Mouse (Mus musculus) lung, postnatal 0 days (tissue): Measurements from ENCODE around the gene Skp1a. TPM values are rescaled to one million over a fixed set of nuclear protein-coding genes. Genes with fewer than 3 reads are reported as not detected.

Experiments used
- ATAC-seq: fragments of 200-750 bp; cut with Nextera tagmentation; 2 replicates; pipeline ENCODE4 v1.8.0; 2017; ENCODE audit warnings: moderate library complexity
- DNase-seq: peaks from one replicate; pipeline ENCODE4 v3.0.0-alpha.2; 2016; ENCODE audit warnings: low spot score
- H3K27ac ChIP-seq: fragments of 300-500 bp; sonication (generic); 2 replicates; pipeline ENCODE4 v1.5.1; 2014; ENCODE audit warnings: antibody characterized with exemption, mild to moderate bottlenecking, low read length, mixed read lengths
- H3K27me3 ChIP-seq: fragments of 300-500 bp; sonication (generic); replicated peaks from 2 replicates; pipeline ENCODE4 v1.6.1; 2014; ENCODE audit warnings: low read length, mixed read lengths; ENCODE audit not compliant: insufficient read depth
- H3K36me3 ChIP-seq: fragments of 300-500 bp; sonication (generic); 2 replicates; pipeline ENCODE4 v1.6.1; 2014; ENCODE audit warnings: low read length, mixed read lengths; ENCODE audit not compliant: insufficient read depth
- H3K4me1 ChIP-seq: fragments of 300-500 bp; sonication (generic); 2 replicates; pipeline ENCODE4 v1.6.1; 2014; ENCODE audit warnings: antibody characterized with exemption, low read depth, low read length, mixed read lengths; ENCODE audit not compliant: insufficient read depth
- H3K4me2 ChIP-seq: fragments of 300-500 bp; sonication (generic); replicated peaks from 2 replicates; pipeline ENCODE4 v1.6.1; 2014; ENCODE audit warnings: low read depth, mild to moderate bottlenecking, low read length, moderate library complexity, mixed read lengths
- H3K4me3 ChIP-seq: fragments of 300-500 bp; sonication (generic); 2 replicates; pipeline ENCODE4 v1.5.1; 2014; ENCODE audit warnings: low read depth, low read length
- H3K9ac ChIP-seq: fragments of 300-500 bp; sonication (generic); replicated peaks from 2 replicates; pipeline ENCODE4 v1.6.1; 2014; ENCODE audit warnings: low read depth, mild to moderate bottlenecking
- H3K9me3 ChIP-seq: fragments of 300-500 bp; sonication (generic); 2 replicates; pipeline ENCODE4 v1.6.1; 2016; ENCODE audit warnings: low read length, mixed read lengths
- CTCF ChIP-seq: IDR thresholded peaks from 2 replicates; pipeline ENCODE4 v1.5.1; 2016; ENCODE audit warnings: antibody characterized with exemption, mild to moderate bottlenecking
- EP300 ChIP-seq: IDR thresholded peaks from 2 replicates; pipeline ENCODE4 v1.6.1; 2016; ENCODE audit warnings: antibody characterized with exemption, mild to moderate bottlenecking, control low read depth
- WGBS: fragments of 180-500 bp; shearing (Covaris S2); extraction: QIAGEN DNeasy Blood & Tissue Kit; methylation state at CpG from one replicate; pipeline ENCODE4 v1.1.7; 2014; 5-methylcytosine and 5-hydroxymethylcytosine counted together
- polyA plus RNA-seq: library from polyadenylated mRNA; unstranded; fragments of >200 nt; fragmentation: Nextera tagmentation; extraction: Ambion mirVana; gene quantifications from 2 replicates; pipeline ENCODE4 v1.2.1, GENCODE M21; 2015

Skp1a gene
- polyA plus RNA-seq, 1 experiment from 2014 or later: 552 TPM

DNA sequence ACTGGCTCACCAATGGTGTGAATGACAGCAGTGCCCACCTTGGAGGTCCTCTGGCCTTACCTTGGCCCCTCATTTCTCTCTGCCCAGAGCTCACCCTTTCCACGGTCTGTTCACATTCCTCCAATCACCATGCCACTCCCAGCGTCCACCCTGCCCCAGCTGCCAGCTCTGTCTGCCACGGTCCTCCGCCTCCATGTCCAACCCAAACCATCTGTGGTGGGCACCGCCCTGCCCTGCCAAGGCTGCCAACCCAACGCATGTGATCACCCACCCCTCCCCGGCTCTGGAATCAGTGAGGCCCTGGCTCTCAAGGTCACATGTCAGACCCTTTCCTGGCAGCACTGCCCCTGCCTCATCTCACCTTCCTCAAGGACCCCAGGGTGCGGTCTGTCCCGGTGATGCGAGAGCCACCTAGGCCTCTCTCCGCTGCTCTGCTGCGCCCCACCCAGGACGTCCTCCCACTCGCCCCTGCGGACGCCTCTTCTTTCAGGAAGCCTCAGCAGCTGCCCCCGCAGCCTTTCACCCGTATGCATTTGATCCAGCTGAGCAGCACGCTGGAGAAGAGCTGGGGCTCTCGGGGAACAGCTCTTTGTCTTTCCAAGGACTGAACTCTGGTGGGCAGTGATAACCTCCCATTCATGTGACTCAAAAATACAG lies 42.8 kb downstream of the Skp1a start:
- DNase-seq (no peak), ATAC-seq (no peak)
- H3K4me3 ChIP-seq: no peak overlapping the region
- H3K27me3 ChIP-seq: no peaks in the 10 kb centered on the region
- H3K4me1 ChIP-seq: peaks cover 24% of the 10 kb centered on the region; the same call in 1 of the 2 replicates
- no peak overlapping the region for H3K9ac ChIP-seq
- no peaks in the 10 kb centered on the region for H3K9me3 ChIP-seq
- no peak overlapping the region for H3K4me2 ChIP-seq
- no peak overlapping the region for H3K27ac ChIP-seq
- H3K36me3 ChIP-seq: no peaks in the 10 kb centered on the region
- WGBS: 77% methylated on average over 20 of the region's 20 CpGs
- no peak for TF ChIP-seq EP300
- TF ChIP-seq CTCF: no peak

DNA sequence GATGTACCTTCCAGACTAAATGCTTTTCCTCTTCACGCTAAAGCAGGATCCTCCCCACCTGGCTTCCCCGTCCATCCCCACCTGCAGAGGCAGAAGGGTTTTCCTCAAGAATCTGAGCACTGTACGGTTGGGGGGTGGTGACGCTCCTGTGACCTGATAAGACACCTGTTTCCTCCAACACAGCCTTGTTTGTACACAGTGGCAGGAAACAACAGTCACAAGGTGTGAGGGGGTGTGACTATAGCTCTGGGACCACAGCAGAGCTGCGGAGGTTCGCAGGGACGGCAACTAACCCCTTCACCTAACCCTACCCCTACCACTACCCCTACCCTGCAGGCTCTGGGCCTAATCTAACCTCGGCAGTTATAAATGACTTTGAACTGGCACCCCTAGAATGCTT lies 43.6 kb downstream of the Skp1a start:
- no peak overlapping the region for H3K27ac ChIP-seq
- TF ChIP-seq CTCF (no peak), EP300 (no peak)
- ATAC-seq (no peak), DNase-seq (no peak)
- peaks cover 19% of the 10 kb centered on the region; the same call in 1 of the 2 replicates for H3K4me1 ChIP-seq
- no peak overlapping the region for H3K4me2 ChIP-seq
- no peak overlapping the region for H3K4me3 ChIP-seq
- WGBS: 80% methylated on average over 8 of the region's 8 CpGs
- no peaks in the 10 kb centered on the region for H3K27me3 ChIP-seq
- no peaks in the 10 kb centered on the region for H3K36me3 ChIP-seq
- no peaks in the 10 kb centered on the region for H3K9me3 ChIP-seq
- H3K9ac ChIP-seq: no peak overlapping the region

DNA sequence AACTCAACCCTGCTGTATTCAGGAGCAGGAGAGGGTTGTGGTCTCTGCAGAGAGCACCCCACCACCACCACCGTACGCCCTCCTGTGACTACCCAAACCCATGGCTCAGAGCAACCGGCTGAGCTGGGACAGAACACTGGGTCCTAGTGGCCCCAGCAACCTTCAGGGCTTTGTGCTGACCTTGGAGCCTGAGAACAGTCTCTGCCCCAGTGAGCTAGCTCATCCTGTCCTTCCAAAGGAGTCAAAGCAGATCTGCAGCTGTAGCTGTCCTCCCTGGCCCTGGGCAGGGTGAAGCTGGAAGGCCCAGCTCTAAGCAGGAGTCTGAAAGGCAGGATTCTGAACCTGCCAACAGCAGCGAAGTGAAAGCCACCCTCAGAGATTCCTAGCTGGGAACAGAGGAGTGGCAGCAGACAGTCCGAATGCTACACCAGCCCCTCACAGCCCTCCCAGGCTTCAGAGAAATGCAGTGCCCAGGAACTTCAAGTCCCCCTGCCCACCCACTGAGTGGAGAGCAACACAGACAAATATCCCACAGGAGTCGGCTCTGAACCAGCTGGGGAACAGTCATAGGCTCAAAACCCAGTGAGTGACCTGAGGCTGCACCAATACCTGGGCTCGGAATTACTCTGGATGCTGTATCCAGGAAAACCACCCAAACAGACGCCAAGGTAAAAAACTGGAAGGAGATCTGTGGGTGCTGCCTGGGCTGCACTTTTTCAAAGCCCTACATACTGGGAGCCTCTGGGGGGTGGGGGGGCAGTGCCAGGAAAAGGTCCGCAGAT lies 44.2 kb downstream of the Skp1a start:
- TF ChIP-seq CTCF (no peak), EP300 (no peak)
- no peaks in the 10 kb centered on the region for H3K9me3 ChIP-seq
- 84% methylated on average over 9 of the region's 9 CpGs for WGBS
- H3K36me3 ChIP-seq: no peaks in the 10 kb centered on the region
- no peak for ATAC-seq
- no peak overlapping the region for H3K9ac ChIP-seq
- no peak overlapping the region for H3K4me3 ChIP-seq
- H3K27me3 ChIP-seq: no peaks in the 10 kb centered on the region
- no peak for DNase-seq
- peaks cover 17% of the 10 kb centered on the region; the same call in 1 of the 2 replicates for H3K4me1 ChIP-seq
- no peak overlapping the region for H3K4me2 ChIP-seq
- H3K27ac ChIP-seq: no peak overlapping the region

DNA sequence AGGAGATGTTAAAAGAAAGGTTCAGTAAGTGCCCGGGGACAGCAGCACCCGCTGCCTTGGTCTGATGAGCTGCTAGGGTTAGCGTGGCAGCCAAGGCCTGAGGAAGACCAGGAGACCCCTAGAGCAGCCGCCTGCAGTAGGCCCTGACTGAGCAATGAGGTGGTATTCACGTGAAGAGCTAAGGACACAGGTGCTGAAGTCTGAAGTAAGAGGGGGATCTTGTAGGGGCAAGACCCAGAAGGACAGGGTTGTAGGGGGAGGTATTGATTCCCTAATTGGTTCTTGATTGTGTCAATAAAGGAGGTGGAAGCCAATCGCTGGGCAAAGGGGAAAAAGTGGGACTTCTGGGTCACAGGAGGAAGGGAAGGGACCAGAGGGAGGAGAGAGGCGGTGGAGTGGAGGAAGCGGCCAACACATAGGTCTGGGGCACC lies 45.2 kb downstream of the Skp1a start:
- no peak for DNase-seq
- Histone ChIP-seq H3K9ac (no peak overlapping the region), H3K27ac (no peak overlapping the region), H3K4me1 (peaks cover 17% of the 10 kb centered on the region; the same call in 1 of the 2 replicates), H3K36me3 (no peaks in the 10 kb centered on the region), H3K27me3 (no peaks in the 10 kb centered on the region), H3K9me3 (no peaks in the 10 kb centered on the region), H3K4me3 (no peak overlapping the region), H3K4me2 (no peak overlapping the region)
- TF ChIP-seq EP300: no peak
- no peak for TF ChIP-seq CTCF
- no peak for ATAC-seq
- 89% methylated on average over 8 of the region's 8 CpGs for WGBS

DNA sequence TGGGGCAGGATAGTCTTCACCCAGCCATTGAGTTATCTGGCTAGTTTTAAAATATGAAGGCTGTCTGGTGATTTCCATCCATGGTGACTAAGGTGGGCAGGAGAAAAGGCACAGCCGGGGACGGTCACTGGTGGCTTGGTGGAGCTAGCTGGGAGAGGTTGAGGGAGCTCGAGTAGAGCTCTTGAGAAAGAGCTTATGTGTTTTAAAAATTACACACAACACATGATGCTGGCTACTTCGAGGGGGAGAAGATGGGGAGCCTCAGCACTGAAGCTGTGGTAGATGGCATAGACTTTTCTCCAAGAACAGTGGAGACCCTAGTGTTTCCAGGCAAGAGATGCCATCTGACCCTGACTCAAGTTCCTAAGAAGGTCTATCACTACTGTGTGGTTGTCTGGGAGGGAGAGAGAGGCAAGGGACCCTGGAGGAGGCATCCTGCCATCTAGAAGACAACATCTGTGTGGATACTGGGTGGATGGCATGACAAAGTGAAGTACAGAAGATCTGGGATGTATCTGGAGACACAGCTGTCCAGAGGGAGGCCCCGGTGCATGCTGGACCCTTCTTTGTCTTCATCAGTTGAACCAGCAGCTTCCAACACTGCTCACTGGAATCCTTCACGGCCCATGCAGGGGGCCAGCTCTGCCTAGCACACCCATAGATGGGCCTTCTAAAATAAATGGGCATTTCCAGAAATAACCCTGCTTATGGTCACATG lies 45.8 kb downstream of the Skp1a start:
- Histone ChIP-seq H3K9ac (no peak overlapping the region), H3K4me2 (no peak overlapping the region), H3K9me3 (no peaks in the 10 kb centered on the region), H3K36me3 (no peaks in the 10 kb centered on the region), H3K4me1 (peaks cover 12% of the 10 kb centered on the region; the same call in 1 of the 2 replicates), H3K27me3 (no peaks in the 10 kb centered on the region), H3K4me3 (no peak overlapping the region), H3K27ac (no peak overlapping the region)
- no peak for DNase-seq
- TF ChIP-seq EP300 (no peak), CTCF (no peak)
- ATAC-seq: no peak
- WGBS: 85% methylated on average over 6 of the region's 6 CpGs

DNA sequence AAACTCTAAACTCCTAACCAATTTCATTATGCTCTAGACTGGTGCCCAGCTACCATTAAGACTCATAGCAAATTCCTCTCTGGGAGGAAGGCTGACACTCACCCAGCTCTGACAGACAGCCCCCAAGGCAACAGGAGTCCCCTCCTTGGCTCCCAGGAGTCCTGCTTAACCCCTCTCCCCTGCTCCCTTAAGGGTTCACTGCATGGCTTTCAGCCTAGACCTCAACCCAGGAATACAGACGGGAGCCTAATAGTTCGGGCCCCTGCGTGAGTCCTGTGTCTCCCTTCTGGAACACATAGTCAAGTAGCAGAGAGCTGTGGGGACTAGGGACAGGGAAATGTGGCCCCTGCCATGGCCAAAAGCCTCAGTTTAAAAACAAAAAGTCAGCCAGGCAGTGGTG lies 46.4 kb downstream of the Skp1a start:
- H3K4me2 ChIP-seq: no peak overlapping the region
- 91% methylated on average over 3 of the region's 3 CpGs for WGBS

More for the DNA sequence above, 46.4 kb downstream of the Skp1a start:
- TF ChIP-seq CTCF (no peak), EP300 (no peak)
- ATAC-seq (no peak), DNase-seq (no peak)
- Histone ChIP-seq H3K4me3 (no peak overlapping the region), H3K36me3 (no peaks in the 10 kb centered on the region), H3K27ac (no peak overlapping the region), H3K9ac (no peak overlapping the region), H3K9me3 (no peaks in the 10 kb centered on the region), H3K4me1 (peaks cover 6% of the 10 kb centered on the region; the same call in 1 of the 2 replicates), H3K27me3 (no peaks in the 10 kb centered on the region)
